Mouse (Mus musculus) ES-E14 (cell line): Measurements from ENCODE around the gene Scand1. TPM values are rescaled to one million over a fixed set of nuclear protein-coding genes. Genes with fewer than 3 reads are reported as not detected.
A peak's percentile ranks its signal among the peaks of the same experiment; 100 is the strongest.

Experiments used
- DNase-seq: peaks from one replicate; pipeline ENCODE4 v3.0.0-alpha.2; 2013; ENCODE audit warnings: low read depth, low spot score
- H3K27ac ChIP-seq: 2 replicates; pipeline ENCODE4 v1.5.1; 2012; ENCODE audit warnings: low read depth, mild to moderate bottlenecking, low read length, moderate library complexity, mixed read lengths; ENCODE audit not compliant: poor library complexity, insufficient read depth, severe bottlenecking
- H3K36me3 ChIP-seq: 2 replicates; pipeline ENCODE4 v1.6.1; 2012; ENCODE audit warnings: mild to moderate bottlenecking, low read length, moderate library complexity, mixed read lengths; ENCODE audit not compliant: control insufficient read depth, poor library complexity, insufficient read depth, severe bottlenecking
- H3K4me1 ChIP-seq, 2 experiments: fragments of 150-350 bp in 1 of 2; sonication (generic) in 1 of 2; 2 replicates each; pipeline ENCODE4 v1.6.1; 2012; ENCODE audit warnings: low read length in 2 of 2, mild to moderate bottlenecking in 1 of 2, mixed read lengths in 1 of 2; ENCODE audit not compliant: control insufficient read depth in 2 of 2, insufficient read depth in 2 of 2, poor library complexity in 1 of 2
- H3K4me3 ChIP-seq, 2 experiments: fragments of 150-350 bp in 1 of 2; sonication (generic) in 1 of 2; 2 replicates each; pipeline ENCODE4 v1.5.1; 2012; ENCODE audit warnings: low read length in 2 of 2, low read depth in 1 of 2, mild to moderate bottlenecking in 1 of 2, mixed read lengths in 1 of 2; ENCODE audit not compliant: insufficient read depth in 1 of 2, poor library complexity in 1 of 2, severe bottlenecking in 1 of 2
- H3K9ac ChIP-seq: 2 replicates; pipeline ENCODE4 v1.6.1; 2012; ENCODE audit warnings: low read depth, mild to moderate bottlenecking, low read length, mixed read lengths; ENCODE audit not compliant: poor library complexity, insufficient read depth, severe bottlenecking
- H3K9me3 ChIP-seq: fragments of 150-350 bp; sonication (generic); 2 replicates; pipeline ENCODE4 v1.6.1; 2012; ENCODE audit warnings: low read depth, mild to moderate bottlenecking, low read length; ENCODE audit not compliant: control insufficient read depth, insufficient read depth
- CHD2 ChIP-seq: IDR thresholded peaks from 2 replicates; pipeline ENCODE4 v1.6.1; 2014; ENCODE audit warnings: mild to moderate bottlenecking, low read depth, low read length, inconsistent platforms
- HCFC1 ChIP-seq: IDR thresholded peaks from 2 replicates; pipeline ENCODE4 v1.6.1; 2012; ENCODE audit warnings: low read length, inconsistent platforms, borderline replicate concordance; ENCODE audit not compliant: insufficient read depth
- MAFK ChIP-seq: IDR thresholded peaks from 2 replicates; pipeline ENCODE4 v1.6.1; 2014; ENCODE audit warnings: mild to moderate bottlenecking, low read depth, low read length, inconsistent platforms; ENCODE audit not compliant: insufficient read depth
- ZC3H11A ChIP-seq: IDR thresholded peaks from 2 replicates; pipeline ENCODE4 v1.6.1; 2012; ENCODE audit warnings: low read depth, mild to moderate bottlenecking, inconsistent platforms, low read length, borderline replicate concordance
- ZNF384 ChIP-seq: IDR thresholded peaks from 2 replicates; pipeline ENCODE4 v1.6.1; 2012; ENCODE audit warnings: low read depth, low read length, inconsistent platforms
- in situ Hi-C, 2 experiments: fragments of 600-800 bp; cut with MboI; formaldehyde crosslinking; loops; one replicate each; pipeline ENCODE4 v1.15.1; 2025; ENCODE audit warnings: low sequenced_read_pairs in 2 of 2, inconsistent platforms in 1 of 2; ENCODE audit not compliant: unreplicated experiment in 2 of 2
- total RNA-seq: library from RNA; depleted of rRNA; stranded (reverse); fragments of 300-350 nt; gene quantifications from 2 replicates; pipeline ENCODE4 v1.2.3, GENCODE M21; 2012

Scand1 gene
- total RNA-seq, 1 experiment = 26.0 TPM

- peak; percentile 51 for DNase-seq
- in situ Hi-C loops = no loop called here
Measured at GRCm38 (mm10) chr2:156351243-156351642, 38.7 kb upstream of the Scand1 start.

GRCm38 (mm10) chr2:156349286-156349848 is 36.9 kb upstream of the Scand1 start:
- Histone ChIP-seq H3K9me3 (no peaks in the 10 kb centered on the region), H3K4me1 (no peaks in the 10 kb centered on the region), H3K36me3 (no peaks in the 10 kb centered on the region), H3K9ac (no peak overlapping the region), H3K4me3 (no peak overlapping the region), H3K27ac (no peak overlapping the region)
- in situ Hi-C loops = no loop called here
- no peak for DNase-seq
- TF ChIP-seq ZC3H11A = no peak
- no peak for TF ChIP-seq MAFK
- TF ChIP-seq CHD2 = no peak

More at GRCm38 (mm10) chr2:156351243-156351642, 38.7 kb upstream of the Scand1 start:
- H3K4me3 ChIP-seq = no peak overlapping the region
- no peaks in the 10 kb centered on the region for H3K36me3 ChIP-seq
- no peaks in the 10 kb centered on the region for H3K9me3 ChIP-seq
- no peak overlapping the region for H3K9ac ChIP-seq
- H3K27ac ChIP-seq = no peak overlapping the region
- no peaks in the 10 kb centered on the region for H3K4me1 ChIP-seq
- no peak for TF ChIP-seq HCFC1
- TF ChIP-seq ZC3H11A = peak; percentile 45; the same call in 1 of the 2 replicates

GRCm38 (mm10) chr2:156348812-156349211 is 36.3 kb upstream of the Scand1 start:
- Histone ChIP-seq H3K9ac (no peak overlapping the region), H3K4me3 (no peak overlapping the region), H3K36me3 (no peaks in the 10 kb centered on the region), H3K4me1 (no peaks in the 10 kb centered on the region), H3K9me3 (no peaks in the 10 kb centered on the region), H3K27ac (no peak overlapping the region)
- no peak for DNase-seq
- in situ Hi-C loops = no loop called here
- TF ChIP-seq ZNF384 = no peak
- TF ChIP-seq HCFC1 = no peak
- TF ChIP-seq MAFK = no peak
- TF ChIP-seq CHD2 = no peak
- no peak for TF ChIP-seq ZC3H11A

GRCm38 (mm10) chr2:156344775-156345532 is 32.5 kb upstream of the Scand1 start:
- peak; percentile 71 for DNase-seq
- H3K9ac ChIP-seq = peak overlapping the region; percentile 26; the same call in 1 of the 2 replicates
- H3K36me3 ChIP-seq = no peaks in the 10 kb centered on the region
- no peak for TF ChIP-seq ZC3H11A
- TF ChIP-seq MAFK = 0 out of 2 replicates have a peak, but pooled peaks have one; percentile 22
- no peaks in the 10 kb centered on the region for H3K9me3 ChIP-seq
- peak overlapping the region; percentile 58; the same call in 1 of the 2 replicates for H3K27ac ChIP-seq
- H3K4me1 ChIP-seq = peaks cover 0 to 4% of the 10 kb centered on the region in 2 experiments; a peak in 2 of 4 replicates
- H3K4me3 ChIP-seq = peak overlapping the region; percentile 25 to 50; a peak in 3 of 4 replicates
- in situ Hi-C loops = no loop called here

- TF ChIP-seq CHD2 (no peak), ZNF384 (no peak), MAFK (no peak), ZC3H11A (no peak), HCFC1 (no peak)
- no peak overlapping the region for H3K27ac ChIP-seq
- H3K36me3 ChIP-seq = no peaks in the 10 kb centered on the region
- peaks cover 0 to 4% of the 10 kb centered on the region in 2 experiments; a peak in 2 of 4 replicates for H3K4me1 ChIP-seq
- H3K9me3 ChIP-seq = no peaks in the 10 kb centered on the region
- H3K9ac ChIP-seq = no peak overlapping the region
- DNase-seq = no peak
- no peak overlapping the region for H3K4me3 ChIP-seq
- in situ Hi-C loops = no loop called here
Measured at GRCm38 (mm10) chr2:156340078-156340477, 27.6 kb upstream of the Scand1 start.
